Mouse (Mus musculus): ENCODE results near the gene Arid5b. TPM values are rescaled to one million over a fixed set of nuclear protein-coding genes. Genes with fewer than 3 reads are reported as not detected.

Arid5b gene
- total and polyA plus RNA-seq, 2 experiments from 2014 or later, result 13.3 to 13.6 TPM

- DNase-seq (ENCODE audit: low spot score) (no peak), ATAC-seq (ENCODE audit: low FRiP score) (no peak)
- H3K36me3 ChIP-seq (ENCODE audit: insufficient read depth, low read length), result no peaks in the 10 kb centered on the region
- no peaks in the 10 kb centered on the region for H3K27me3 ChIP-seq (ENCODE audit: insufficient read depth, low read length)
- no peak overlapping the region for H3K27ac ChIP-seq (ENCODE audit: low read depth, low read length)
- no peaks in the 10 kb centered on the region for H3K9me3 ChIP-seq (ENCODE audit: low read length)
- peak; percentile 40 for TF ChIP-seq CTCF (IDR thresholded peaks at IDR 0.05)
- H3K4me2 ChIP-seq (ENCODE audit: low read depth, low read length, poor library complexity, severe bottlenecking), result no peak overlapping the region
- no peaks in the 10 kb centered on the region for H3K4me1 ChIP-seq (ENCODE audit: insufficient read depth, low read length)
- WGBS, result 92% methylated on average over 13 of the region's 13 CpGs
- H3K4me3 ChIP-seq (ENCODE audit: low read depth, low read length), result no peak overlapping the region
- no peak overlapping the region for H3K9ac ChIP-seq (replicated peaks; ENCODE audit: low read length, poor library complexity, severe bottlenecking)
Observed at GRCm38 (mm10) chr10:68050882-68051281, 227.7 kb downstream of the Arid5b start.

DNA sequence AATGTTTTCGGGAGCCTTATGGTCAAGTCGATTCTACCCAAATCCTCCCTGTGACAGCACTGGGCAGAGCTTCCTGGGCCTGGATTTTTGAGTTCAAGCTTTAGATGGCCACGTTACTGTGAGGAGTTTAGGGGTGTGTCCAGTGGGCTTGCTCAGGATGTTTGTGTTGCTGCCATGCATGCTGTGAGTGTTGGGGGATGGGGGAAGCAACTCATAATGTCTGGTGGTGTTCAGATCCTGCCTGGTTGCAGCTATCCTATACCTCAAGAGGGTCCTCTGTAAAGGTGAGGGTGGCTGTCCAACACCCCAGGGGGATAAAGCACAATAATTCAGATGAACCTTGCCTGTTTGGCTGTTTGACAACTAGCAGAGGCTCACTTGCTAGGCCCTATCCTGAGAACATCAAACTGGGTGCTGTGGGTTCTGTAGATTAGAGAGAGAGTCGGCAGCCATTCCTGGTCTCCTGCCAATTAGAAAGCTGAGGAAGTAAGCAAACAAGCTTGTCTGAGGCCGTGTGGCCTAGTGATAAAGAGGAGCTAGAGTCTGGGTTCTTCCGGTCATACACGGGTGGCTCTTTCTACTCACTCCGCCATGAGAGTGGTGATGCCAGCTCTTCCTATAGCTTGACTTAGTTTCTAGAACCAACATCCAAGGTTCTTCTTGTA lies 229.8 kb downstream of the Arid5b start:
- ATAC-seq (ENCODE audit: low FRiP score), result no peak

DNA sequence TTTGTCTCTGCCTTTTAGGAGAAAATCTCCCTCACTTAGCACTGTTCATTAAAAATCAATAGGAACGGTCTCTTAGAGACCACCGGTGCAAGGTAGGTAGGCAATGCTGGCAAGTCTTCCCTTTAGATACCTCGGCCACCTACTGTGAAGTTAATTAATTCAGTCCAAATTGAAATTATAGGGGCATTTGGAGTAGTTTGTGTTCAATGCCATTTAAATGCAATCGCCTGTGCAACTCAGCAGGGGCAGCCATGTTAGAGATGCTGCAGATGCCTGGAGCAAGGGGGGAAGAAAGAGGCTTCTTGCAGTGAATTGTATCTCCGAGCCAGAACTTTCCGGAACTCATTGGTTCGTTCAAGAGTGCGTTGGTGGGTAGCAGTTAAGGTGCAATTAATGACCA lies 233.7 kb downstream of the Arid5b start:
- no peaks in the 10 kb centered on the region for H3K9me3 ChIP-seq (ENCODE audit: low read length)
- TF ChIP-seq CTCF (IDR thresholded peaks at IDR 0.05), result no peak
- no peak overlapping the region for H3K27ac ChIP-seq (ENCODE audit: low read depth, low read length)
- H3K36me3 ChIP-seq (ENCODE audit: insufficient read depth, low read length), result no peaks in the 10 kb centered on the region
- 63% methylated on average over 8 of the region's 8 CpGs for WGBS
- H3K4me2 ChIP-seq (ENCODE audit: low read depth, low read length, poor library complexity, severe bottlenecking), result no peak overlapping the region
- no peak overlapping the region for H3K4me3 ChIP-seq (ENCODE audit: low read depth, low read length)
- H3K9ac ChIP-seq (replicated peaks; ENCODE audit: low read length, poor library complexity, severe bottlenecking), result no peak overlapping the region
- H3K27me3 ChIP-seq (ENCODE audit: insufficient read depth, low read length), result no peaks in the 10 kb centered on the region
- DNase-seq (ENCODE audit: low spot score), result peak; percentile 65
- no peak for ATAC-seq (ENCODE audit: low FRiP score)
- no peaks in the 10 kb centered on the region for H3K4me1 ChIP-seq (ENCODE audit: insufficient read depth, low read length)

More for the DNA sequence above, 229.8 kb downstream of the Arid5b start:
- Histone ChIP-seq H3K27me3 (ENCODE audit: insufficient read depth, low read length) (no peaks in the 10 kb centered on the region), H3K4me2 (ENCODE audit: low read depth, low read length, poor library complexity, severe bottlenecking) (no peak overlapping the region), H3K9me3 (ENCODE audit: low read length) (no peaks in the 10 kb centered on the region), H3K9ac (replicated peaks; ENCODE audit: low read length, poor library complexity, severe bottlenecking) (no peak overlapping the region), H3K4me1 (ENCODE audit: insufficient read depth, low read length) (no peaks in the 10 kb centered on the region), H3K36me3 (ENCODE audit: insufficient read depth, low read length) (no peaks in the 10 kb centered on the region), H3K27ac (ENCODE audit: low read depth, low read length) (no peak overlapping the region), H3K4me3 (ENCODE audit: low read depth, low read length) (no peak overlapping the region)
- no peak for TF ChIP-seq CTCF (IDR thresholded peaks at IDR 0.05)
- 88% methylated on average over 8 of the region's 8 CpGs for WGBS
- DNase-seq (ENCODE audit: low spot score), result no peak

DNA sequence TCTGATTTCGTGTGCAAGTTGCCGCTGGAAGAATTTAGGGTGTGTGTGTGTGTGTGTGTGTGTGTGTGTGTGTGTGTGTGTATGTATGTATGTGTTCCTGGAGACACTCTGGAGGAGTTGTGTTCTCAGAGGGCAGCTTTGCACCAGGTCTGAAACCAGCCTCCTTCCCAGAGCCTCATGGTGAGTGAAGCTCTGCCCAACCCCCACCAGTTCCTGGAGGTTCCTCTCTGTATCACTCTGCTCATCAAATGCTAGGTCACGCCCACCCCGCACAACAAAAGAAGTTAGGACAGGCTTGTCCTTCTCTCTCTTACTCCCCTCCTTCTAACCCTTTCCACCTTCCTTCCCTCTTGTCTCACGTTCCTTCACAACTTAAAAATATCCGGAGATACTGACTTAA lies 234.6 kb downstream of the Arid5b start:
- H3K4me2 ChIP-seq (ENCODE audit: low read depth, low read length, poor library complexity, severe bottlenecking), result no peak overlapping the region
- H3K9me3 ChIP-seq (ENCODE audit: low read length), result no peaks in the 10 kb centered on the region
- no peak for ATAC-seq (ENCODE audit: low FRiP score)
- H3K36me3 ChIP-seq (ENCODE audit: insufficient read depth, low read length), result no peaks in the 10 kb centered on the region
- no peaks in the 10 kb centered on the region for H3K27me3 ChIP-seq (ENCODE audit: insufficient read depth, low read length)
- H3K27ac ChIP-seq (ENCODE audit: low read depth, low read length), result no peak overlapping the region
- H3K9ac ChIP-seq (replicated peaks; ENCODE audit: low read length, poor library complexity, severe bottlenecking), result no peak overlapping the region
- no peak overlapping the region for H3K4me3 ChIP-seq (ENCODE audit: low read depth, low read length)
- H3K4me1 ChIP-seq (ENCODE audit: insufficient read depth, low read length), result no peaks in the 10 kb centered on the region
- 41% methylated on average over 6 of the region's 6 CpGs for WGBS
- DNase-seq (ENCODE audit: low spot score), result no peak
- no peak for TF ChIP-seq CTCF (IDR thresholded peaks at IDR 0.05)
